Mouse (Mus musculus) small intestine, adult 2 months (tissue): ENCODE measurements at regions not wholly inside any gene's neighbourhood (a gene's known extent, or its start where the extent isn't known, plus 50 kb on each side); places are given as distances from the start of the nearest gene placed in this dataset.

ENCODE experiments used
- CTCF ChIP-seq: fragments of 200-500 bp; IDR thresholded peaks from 2 replicates; pipeline ENCODE4 v1.5.1; 2012; ENCODE audit warnings: low read depth, mild to moderate bottlenecking, control low read depth, inconsistent platforms, low read length, moderate library complexity, mixed read lengths; ENCODE audit not compliant: insufficient replicate concordance, insufficient read length; ENCODE audit errors: extremely low read depth
- POLR2A ChIP-seq: fragments of 200-500 bp; IDR thresholded peaks from 2 replicates; pipeline ENCODE4 v1.6.1; 2012; ENCODE audit warnings: low read depth, mild to moderate bottlenecking, control low read depth, inconsistent platforms, low read length, moderate library complexity

DNA sequence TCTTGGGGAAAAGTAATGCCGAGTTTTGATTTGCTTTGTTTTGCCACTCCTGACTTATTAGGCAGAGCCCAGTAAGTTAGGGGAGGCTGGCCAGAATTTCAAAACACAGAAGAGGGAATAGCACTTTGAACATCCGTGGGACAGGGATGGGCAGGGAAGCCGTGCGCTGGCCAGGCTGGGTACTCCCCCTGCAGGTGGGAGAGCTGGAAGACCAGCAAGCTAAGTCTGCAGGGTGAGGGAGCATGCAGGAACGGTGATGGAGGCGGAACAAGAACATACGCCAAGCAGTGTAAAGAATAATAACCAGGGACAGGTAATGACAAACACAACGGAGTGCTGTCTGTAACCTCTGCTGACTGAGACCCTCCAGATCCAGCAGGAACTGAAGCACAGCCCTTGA lies 55.5 kb upstream of the Vps8 start:
- TF ChIP-seq CTCF (peak; percentile 40; the same call in 1 of the 2 replicates), POLR2A (no peak)
